Mouse (Mus musculus): ENCODE data around the gene Slc6a17.

DNA sequence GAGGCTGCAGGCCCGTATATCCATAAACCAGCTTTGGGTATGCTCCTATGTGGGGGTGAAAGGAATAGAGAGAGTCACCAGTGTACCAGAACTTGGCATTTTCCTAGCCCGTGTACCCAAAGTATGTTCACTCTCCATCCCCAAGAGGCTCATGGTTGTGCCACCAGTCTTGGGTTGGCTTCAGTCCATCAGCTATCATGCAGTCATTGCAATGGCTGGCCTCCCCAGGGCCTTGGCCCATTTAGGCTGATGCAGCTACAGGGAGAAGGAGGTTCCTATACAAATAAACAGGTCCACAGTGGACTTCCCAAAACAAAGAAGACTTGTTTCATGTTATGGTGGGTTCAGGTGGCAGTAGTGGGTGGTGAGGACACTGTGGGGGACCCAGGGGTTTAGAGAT lies 80.2 kb downstream of the Slc6a17 start:
- TF ChIP-seq CTCF (IDR thresholded peaks at IDR 0.05; ENCODE audit: low read depth, low read length) (no peak), POLR2AphosphoS5 (IDR thresholded peaks at IDR 0.05; ENCODE audit: insufficient replicate concordance, low read depth, low read length) (no peak), GATA1 (IDR thresholded peaks at IDR 0.05; ENCODE audit: borderline replicate concordance, low read length) (no peak)

All from G1E (cell line).